Mouse (Mus musculus): ENCODE measurements around the gene G6pc3.
"Not testable (repeated sequence)": the region's sequence is repeated elsewhere in the genome, so short reads cannot be mapped to it uniquely, and the experiment has no call there.

Gene G6pc3

GRCm38 (mm10) chr11:102189461-102190436, at the start of gene G6pc3:
TSS of gene G6pc3 (plus strand) at chr11:102189620.
- DNase-seq, result peak; percentile 95

- peak; percentile 43 for DNase-seq
These were observed 48.9 kb upstream of the G6pc3 start for GRCm38 (mm10) chr11:102140508-102140907.

GRCm38 (mm10) chr11:102142355-102142754, 47.1 kb upstream of the G6pc3 start:
- peak; percentile 57 for DNase-seq

- DNase-seq, result no peak
These were observed 44.4 kb upstream of the G6pc3 start for GRCm38 (mm10) chr11:102144957-102145470.

GRCm38 (mm10) chr11:102145471-102146001, 43.9 kb upstream of the G6pc3 start, which contains the start of gene Nags:
TSS of gene Nags (plus strand) at chr11:102145513.
- DNase-seq, result no peak

GRCm38 (mm10) chr11:102146005-102146404, 43.4 kb upstream of the G6pc3 start:
- peak; percentile 38 for DNase-seq

GRCm38 (mm10) chr11:102146531-102146930, 42.9 kb upstream of the G6pc3 start:
- DNase-seq, result no peak

- DNase-seq, result no peak
These were observed 42.0 kb upstream of the G6pc3 start for GRCm38 (mm10) chr11:102147213-102147989.

GRCm38 (mm10) chr11:102156039-102156785, 33.2 kb upstream of the G6pc3 start, which contains the start of gene Tmem101:
TSS of gene Tmem101 (minus strand) at chr11:102156404.
- peak; percentile 89 for DNase-seq

GRCm38 (mm10) chr11:102156786-102157089, 32.7 kb upstream of the G6pc3 start:
- DNase-seq, result no peak

GRCm38 (mm10) chr11:102158024-102158423, 31.4 kb upstream of the G6pc3 start:
- DNase-seq, result not testable (repeated sequence)

- no peak for DNase-seq
These were observed 29.6 kb upstream of the G6pc3 start for GRCm38 (mm10) chr11:102159781-102160180.

- DNase-seq, result no peak
These were observed 23.3 kb upstream of the G6pc3 start for GRCm38 (mm10) chr11:102165971-102166722.

GRCm38 (mm10) chr11:102167539-102167938, 21.9 kb upstream of the G6pc3 start:
- DNase-seq, result no peak

- no peak for DNase-seq
These were observed 20.7 kb upstream of the G6pc3 start for GRCm38 (mm10) chr11:102168689-102169088.

- no peak for DNase-seq
These were observed 9.6 kb upstream of the G6pc3 start for GRCm38 (mm10) chr11:102179836-102180235.

- no peak for DNase-seq
These were observed 5.2 kb upstream of the G6pc3 start for GRCm38 (mm10) chr11:102184253-102184645.

GRCm38 (mm10) chr11:102184646-102185495, 4.5 kb upstream of the G6pc3 start, which contains the start of gene Lsm12:
TSS of gene Lsm12 (minus strand) at chr11:102185296.
- DNase-seq, result peak; percentile 91

GRCm38 (mm10) chr11:102185677-102186076, 3.7 kb upstream of the G6pc3 start:
- no peak for DNase-seq

GRCm38 (mm10) chr11:102186235-102186634, 3.2 kb upstream of the G6pc3 start:
- no peak for DNase-seq

- DNase-seq, result no peak
These were observed 440 bp upstream of the G6pc3 start for GRCm38 (mm10) chr11:102188980-102189379.

Measured in kidney, adult 11 months (tissue).